Mouse (Mus musculus): ENCODE data around the gene Cyp4v3. TPM values are rescaled to one million over a fixed set of nuclear protein-coding genes. Genes with fewer than 3 reads are reported as not detected.

The Cyp4v3 gene
- total RNA-seq, 2 experiments from 2014 or later: 6.6 to 6.8 TPM

DNA sequence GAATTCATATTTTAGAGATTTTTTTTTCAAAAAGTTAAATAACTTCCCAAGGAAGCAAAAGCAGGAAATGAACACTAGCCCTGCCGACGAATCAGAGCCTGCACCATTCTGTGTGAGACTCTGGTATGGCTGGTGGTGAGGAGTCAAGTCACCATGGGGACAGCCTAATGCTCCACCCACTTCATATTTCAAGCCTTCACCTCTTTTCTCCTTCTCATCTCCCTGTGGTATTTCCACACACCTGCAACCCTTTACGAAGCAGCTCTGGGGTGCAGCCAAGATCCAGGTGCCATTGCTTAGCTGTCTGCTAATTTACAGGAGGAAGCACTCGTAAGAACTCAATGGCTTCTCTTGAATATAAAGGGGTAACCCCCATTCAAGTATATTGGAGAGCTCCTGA is 22.0 kb downstream of the Cyp4v3 start:
- DNase-seq: no peak

DNA sequence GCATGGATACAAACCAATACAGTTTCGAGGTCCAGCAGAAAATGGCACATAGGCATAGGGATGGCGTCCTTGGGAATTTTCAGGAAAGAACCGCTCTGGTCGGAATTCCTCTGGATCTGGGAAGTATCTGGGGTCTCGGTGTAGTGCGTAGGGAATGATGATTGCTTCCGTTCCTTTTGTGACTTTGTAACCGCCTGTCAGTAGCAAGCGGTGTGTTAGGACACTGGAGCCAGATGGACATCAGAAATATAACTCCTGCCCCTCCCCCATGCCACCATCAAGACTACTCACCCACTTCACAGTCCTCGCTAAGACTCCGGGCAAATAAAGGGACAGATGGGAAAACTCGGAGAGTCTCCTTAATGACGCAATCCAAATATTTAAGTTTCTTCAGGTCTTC is 24.6 kb downstream of the Cyp4v3 start, which contains the start of gene Gm45753:
Gene Gm45753 (minus strand): TSS at position 101 of the 400 bp plus-strand sequence.
- no peak for DNase-seq

DNA sequence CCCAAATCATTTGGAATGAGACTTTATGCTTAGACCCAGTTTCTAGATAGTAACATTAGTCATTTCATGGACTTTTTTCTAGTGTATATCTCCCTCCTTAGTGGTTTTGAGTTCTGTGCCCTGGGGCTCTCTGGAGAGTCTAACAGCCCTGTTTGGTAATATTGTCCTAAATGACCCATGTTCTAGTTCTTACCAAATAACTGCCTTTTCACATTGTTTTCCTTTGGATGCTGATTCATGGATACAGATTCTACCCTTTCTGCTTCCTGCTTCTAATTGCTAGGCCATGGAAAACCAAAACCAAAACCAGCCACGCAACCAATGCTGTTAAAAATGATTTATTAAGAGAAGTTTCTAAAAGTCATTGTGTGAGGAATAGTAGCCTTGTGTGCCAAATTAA is 27.5 kb downstream of the Cyp4v3 start:
- DNase-seq: no peak

DNA sequence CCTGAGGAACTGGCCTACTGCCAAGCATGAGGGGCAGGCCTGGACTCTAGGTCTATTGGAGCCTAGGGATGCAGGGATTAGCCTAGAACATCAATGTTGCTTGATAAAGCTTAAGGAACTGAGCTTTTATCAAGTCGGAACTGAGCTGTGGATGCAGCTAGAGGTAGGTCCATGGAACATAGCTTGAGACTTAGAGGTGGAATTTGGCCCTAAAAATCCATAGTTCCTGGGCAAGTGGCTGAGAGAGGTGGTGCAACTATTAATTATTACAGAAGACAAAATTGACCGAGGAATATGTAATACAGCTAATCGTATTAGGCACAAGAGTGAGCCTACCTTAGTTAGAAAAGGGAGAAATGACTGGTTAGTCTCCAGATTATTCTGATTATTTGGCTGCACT is 28.7 kb downstream of the Cyp4v3 start:
- no peak for DNase-seq

DNA sequence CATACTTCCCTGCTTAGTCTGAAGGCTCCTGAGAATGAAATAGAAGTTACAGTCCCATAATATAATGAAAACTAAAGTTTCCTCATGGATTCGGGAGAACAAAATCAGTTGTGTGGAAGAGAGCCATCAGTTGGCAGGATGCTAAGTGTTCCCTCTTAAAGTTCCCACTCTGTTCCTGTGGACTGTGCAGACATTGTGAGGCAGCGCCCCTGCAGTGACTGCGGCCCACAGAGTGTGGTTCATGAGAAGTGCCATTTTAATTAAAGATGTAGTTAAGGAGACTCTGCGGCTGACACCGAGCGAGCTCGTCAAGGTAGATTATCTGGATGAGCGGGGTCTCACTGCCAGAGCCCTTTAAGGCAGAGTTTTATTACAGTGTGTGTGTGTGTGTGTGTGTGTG is 30.6 kb downstream of the Cyp4v3 start:
- peak in 1 of 2 experiments; percentile 7 for DNase-seq

DNA sequence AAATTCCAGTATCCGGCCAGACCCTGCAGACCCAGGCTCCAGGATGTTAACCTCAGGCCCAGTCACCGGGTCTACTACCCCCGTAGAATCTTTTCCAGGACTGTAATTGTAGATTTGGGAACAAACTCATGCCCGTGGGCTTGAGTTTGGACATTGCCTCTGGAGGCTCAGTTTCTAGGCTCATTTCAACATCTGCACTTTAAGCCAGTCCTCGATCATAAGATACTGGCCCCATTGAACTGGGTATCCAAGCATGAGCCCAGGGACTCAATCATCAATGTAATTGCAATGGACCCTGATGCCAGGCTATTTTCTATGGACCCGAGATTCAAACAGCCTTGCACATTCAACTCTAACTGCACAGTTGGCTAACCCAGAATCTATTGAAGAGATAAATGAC is 37.7 kb downstream of the Cyp4v3 start:
- DNase-seq: no peak

DNA sequence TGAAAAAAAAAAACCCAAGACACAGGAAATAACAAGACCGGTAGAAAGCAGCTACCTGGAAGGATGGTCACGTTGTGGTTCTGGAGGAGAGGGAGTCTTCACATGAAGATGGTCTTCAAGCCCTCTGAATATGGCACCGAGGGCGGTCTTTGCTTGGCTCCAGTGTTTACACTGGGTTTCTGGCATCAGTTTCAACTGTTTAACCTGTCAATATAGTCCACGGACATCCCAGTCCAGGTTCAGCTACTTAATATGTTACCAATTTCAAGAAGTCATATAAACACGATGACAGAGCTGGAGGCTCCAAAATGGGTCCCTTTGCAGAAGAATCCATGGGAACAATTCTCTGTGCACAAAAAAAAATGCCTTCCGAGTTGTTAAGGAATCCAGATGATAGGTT is 38.3 kb downstream of the Cyp4v3 start, which contains the start of gene Klkb1:
Gene Klkb1 (minus strand): TSS at position 173 of the 400 bp plus-strand sequence.
- no peak for DNase-seq

DNA sequence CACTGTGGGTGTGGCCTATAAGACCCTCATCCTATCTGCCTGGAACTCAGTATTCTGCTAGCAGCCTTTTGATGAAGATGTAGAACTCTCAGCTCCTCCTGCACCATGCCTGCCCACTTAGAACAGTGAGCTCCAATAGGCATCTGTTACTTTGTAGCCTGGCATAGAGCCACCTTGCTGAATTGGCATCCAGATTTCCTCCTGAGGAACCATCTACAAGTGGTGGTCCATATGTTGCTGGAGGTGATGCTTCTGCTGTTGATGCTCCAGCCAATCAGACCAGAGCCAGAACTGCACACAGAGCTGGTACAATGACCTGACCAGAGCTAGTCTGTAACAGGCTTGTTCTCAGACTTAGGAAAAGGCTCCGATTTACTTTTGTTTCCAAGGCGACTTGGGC is 41.2 kb downstream of the Cyp4v3 start:
- peak; percentile 59 to 64 for DNase-seq

DNA sequence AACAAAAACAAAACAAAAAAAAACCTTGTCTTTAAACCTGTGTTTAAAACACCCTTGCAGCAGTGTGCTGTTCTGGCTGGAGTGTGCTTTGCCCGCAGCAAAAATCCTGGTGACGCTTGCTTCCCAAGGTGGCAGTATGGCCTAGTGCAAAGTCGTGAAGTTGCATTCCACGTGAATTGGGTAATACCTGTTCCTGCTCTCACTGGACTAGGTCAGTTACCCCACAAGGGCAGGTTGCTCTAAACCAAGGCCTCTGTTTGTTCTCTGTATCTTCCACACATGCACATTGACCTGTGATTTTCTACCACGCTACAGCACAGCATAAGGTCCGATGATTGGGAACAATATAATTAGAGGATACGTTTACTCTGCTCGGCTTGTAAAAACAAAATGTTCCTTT is 51.4 kb downstream of the Cyp4v3 start:
- no peak for DNase-seq

DNA sequence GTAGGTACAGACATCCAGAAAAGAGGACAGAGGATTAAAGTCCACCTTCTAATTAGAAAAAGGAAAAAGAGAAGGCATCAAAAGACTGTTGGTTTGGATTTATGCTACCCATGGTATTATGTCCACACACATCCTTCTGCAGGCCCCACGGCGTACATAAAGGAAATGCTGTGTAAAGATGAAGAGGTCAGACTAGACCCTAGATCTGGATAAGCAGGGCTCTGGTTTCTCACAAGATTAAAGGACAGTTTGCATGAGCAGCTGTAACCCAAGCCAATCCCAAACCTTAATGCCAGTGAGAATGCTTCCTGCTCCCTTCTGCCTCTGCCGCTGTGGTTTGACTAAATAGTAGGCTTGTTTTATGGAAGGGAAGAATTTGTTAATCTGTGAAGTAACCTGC is 55.6 kb downstream of the Cyp4v3 start:
- no peak for DNase-seq

DNA sequence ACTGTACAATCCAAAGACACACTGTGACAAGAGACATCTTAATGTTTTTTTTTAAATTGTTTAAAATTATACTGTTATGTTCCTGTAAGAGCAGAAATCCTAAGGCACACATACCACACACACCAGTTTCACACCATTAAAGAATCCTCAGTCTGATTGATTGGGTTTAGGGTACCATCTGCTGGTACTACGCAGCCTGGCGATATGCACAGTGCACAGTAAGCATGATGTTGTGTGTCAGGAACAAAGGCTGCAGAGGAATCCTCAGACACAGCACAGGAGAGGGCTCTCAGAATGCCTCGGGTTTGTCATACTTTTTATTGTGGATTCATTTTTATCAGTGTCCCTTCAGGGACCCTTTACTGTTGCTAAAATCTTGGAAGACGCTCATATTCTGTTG is 58.7 kb downstream of the Cyp4v3 start:
- no peak for DNase-seq

DNA sequence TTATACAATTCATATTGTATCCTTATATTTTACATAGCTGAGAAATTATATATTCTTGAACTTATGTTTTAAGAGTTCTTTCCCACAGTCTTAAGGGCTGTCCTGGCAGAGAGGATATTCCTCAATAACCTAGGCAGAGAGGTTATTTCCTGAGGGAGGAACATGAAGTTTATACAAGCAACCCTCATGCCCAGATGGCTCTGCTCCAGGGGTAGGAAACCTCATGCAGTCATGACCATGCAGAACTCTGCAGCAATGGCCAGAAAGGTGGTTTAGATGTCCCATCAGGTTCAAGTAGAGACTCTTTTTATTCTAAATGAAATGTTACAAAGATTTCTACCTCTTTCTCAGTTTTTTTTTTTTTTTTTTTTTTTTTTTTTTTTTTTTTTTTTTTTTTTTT is 64.0 kb downstream of the Cyp4v3 start:
- no peak for DNase-seq

DNA sequence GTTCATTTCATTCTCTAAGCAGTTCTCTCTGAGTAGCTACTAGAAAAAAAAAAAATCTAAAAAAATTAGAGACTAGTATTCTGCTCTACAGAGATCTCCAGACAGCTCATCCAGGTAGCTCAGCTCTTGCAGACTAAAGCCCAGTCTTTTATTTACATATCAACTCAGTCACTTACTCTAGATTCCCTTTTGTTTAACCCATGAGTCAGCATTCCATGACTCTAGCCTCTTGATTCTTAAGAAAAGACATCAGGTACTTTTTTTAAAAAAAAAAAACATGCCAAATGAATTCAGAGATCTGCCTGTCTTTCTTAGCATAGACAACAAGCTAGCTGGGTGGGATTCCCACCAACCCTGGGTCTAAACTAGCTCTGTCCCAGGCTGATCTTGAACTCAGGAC is 64.5 kb downstream of the Cyp4v3 start:
- DNase-seq: no peak

DNA sequence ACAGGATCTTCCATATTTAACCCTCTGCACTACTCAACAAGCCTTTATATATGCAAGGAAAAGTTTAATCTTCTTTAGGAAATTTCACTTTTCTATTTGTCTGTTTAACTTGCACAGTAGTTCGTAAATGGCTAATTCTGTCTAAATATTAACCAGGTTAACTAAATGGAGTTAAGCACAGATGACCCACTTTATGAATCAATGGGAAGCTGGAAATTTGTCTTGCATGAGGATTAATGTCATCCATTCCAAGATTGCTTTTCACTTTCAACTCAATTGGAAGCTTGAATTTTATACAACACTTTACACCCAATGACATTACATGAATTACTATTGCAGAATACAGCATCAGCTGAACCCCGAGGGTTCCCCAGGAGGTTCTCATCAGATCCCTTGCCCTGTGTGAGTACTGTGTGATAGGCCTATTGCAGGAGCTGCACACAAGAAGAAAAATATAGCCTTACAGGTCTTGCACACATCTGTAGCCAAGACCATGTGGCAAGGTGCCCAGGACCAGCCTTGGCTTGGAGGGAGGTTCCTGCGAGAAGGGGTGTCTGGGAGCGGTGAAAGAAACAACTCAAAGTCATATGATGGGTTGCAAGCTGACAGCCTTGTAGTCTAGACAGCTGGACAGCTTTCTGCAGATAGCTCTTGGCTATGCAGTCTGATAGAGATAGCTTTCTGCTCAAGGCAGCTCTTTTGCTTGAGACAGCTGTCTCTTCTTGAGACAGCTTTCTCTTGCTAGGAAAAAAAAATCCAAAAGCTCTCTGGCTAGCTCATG is 65.2 kb downstream of the Cyp4v3 start:
- DNase-seq: no peak

DNA sequence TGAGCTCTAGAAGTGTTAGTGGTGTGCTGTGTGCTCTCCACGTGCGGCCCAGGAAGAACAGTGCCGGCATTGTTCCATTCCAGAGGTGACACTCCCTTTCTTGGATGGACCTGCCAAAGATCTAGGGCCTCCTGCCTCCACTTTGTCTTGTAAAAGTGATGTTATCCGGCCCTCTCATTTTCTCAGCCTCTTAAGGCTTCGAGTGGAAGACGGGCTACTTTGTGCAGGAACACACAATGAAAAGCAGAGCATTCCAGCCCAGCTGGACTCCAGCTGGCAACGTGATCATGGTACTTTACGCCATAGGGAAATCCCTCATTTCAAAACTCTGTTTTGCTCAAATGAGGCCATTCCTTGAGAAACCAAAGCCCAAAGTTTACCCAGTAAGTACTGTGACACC is 66.0 kb downstream of the Cyp4v3 start:
- DNase-seq: no peak

DNA sequence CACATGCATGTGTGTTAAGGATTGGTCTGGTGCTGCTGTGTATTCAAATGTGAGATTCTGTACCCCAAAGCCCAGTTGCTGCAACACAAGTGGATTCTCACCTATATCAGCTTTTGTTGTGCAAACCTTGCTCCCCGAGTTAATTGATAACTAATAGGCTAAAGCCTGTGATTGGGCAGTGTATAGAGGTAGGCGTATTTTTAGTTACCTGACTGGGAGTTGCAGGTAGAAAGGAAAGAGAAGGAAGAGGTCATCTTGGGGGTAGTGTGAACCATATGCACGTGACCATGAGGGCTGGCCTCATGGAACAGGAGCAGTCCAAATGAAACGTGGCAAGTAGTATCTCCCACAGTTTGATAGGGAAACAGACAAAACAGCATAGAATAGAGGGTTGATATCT is 68.1 kb downstream of the Cyp4v3 start:
- no peak for DNase-seq

DNA sequence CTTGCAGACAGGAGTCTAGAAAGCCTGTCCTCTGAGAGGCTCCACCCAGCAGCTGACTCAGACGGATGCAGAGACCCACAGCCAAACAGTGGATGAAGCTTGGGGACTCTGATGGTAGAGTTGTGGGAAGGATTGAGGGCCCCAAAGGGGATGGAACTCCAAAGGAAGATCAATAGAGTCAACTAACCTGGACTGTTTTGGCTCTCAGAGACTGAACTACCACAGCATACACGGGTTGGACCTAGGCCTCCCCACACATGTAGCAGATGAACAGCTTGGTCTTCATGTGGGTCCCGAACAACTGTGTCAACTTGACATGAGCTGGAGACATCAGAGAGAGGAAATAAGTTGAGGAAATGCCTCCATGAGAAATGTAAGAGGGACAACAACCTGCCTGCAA is 70.2 kb downstream of the Cyp4v3 start:
- no peak for DNase-seq

DNA sequence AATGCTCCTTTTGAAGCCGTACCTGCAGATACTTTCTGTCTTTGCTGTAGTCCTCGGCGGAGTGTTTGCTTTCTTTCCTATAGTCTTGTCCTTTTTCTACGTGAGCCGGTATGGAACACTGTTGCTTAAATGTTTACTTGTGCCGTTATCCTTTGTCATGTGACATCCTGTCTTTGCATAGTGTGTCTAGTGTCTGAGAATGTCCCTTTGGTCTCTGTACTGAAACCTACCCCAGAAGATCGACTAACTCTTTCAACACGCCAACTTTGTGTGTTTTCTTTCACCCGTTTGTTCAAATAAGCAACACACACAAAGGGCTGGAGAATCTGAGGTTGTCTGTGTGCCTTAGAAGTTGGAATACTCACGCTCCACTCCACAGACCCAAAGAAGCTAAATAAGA is 71.1 kb downstream of the Cyp4v3 start, which contains the start of gene F11:
Gene F11 (minus strand): TSS at position 112 of the 400 bp plus-strand sequence.
- DNase-seq: no peak

DNA sequence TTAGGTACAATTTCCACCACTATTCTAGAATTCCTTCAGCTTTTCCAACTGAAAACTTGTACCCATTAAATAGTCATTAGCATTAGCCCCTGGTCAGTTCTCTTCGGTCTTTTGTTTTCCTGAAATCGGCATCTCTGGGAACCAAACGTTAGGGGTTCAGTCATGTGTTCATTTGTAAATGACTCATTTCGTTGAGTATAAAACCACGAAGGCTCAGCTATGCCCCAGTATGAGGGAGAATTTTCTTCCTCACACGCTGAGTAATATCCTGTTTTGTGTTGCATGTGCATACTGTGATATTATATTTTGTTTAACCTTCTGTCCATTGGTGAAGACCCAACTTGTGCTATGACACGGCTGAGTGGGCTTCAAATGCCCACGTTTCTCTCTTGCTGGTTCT is 74.6 kb downstream of the Cyp4v3 start:
- DNase-seq: no peak

DNA sequence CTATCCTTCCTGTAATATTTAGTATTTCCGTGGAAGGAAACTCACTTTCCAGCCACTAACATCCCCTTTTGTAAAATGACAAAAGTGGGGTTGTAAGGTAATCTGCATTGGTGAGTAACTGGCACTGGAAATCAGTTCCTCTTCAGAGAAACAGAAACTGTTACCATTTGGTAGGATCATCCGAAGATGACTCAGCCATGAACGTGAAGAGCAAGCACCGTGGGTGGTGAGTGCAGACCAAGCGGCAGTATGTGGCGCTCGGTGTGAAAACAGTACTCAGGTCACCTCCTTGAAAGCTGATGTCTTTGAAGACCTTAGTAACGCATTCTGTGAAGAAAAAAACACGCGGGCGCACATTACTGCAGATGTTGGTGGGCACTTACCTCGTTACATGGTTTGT is 78.0 kb downstream of the Cyp4v3 start:
- no peak for DNase-seq
